Mouse (Mus musculus): ENCODE results near the gene Usp50. TPM values are rescaled to one million over a fixed set of nuclear protein-coding genes. Genes with fewer than 3 reads are reported as not detected.

Gene Usp50
- polyA plus RNA-seq, 1 experiment from 2014 or later, result 3.6 TPM

- H3K9me3 ChIP-seq (ENCODE audit: low read depth, low read length), result no peaks in the 10 kb centered on the region
- no peak overlapping the region for H3K9ac ChIP-seq
- no peak overlapping the region for H3K4me3 ChIP-seq (ENCODE audit: low read depth, low read length)
- H3K27me3 ChIP-seq (ENCODE audit: insufficient read depth, low read length), result no peaks in the 10 kb centered on the region
- peaks cover 93% of the 10 kb centered on the region for H3K36me3 ChIP-seq (ENCODE audit: insufficient read depth)
- H3K27ac ChIP-seq (ENCODE audit: low read depth), result no peak overlapping the region
- DNase-seq, result no peak
- no peak overlapping the region for H3K4me2 ChIP-seq
- WGBS, result 94% methylated on average over 6 of the region's 6 CpGs
- no peaks in the 10 kb centered on the region for H3K4me1 ChIP-seq (ENCODE audit: insufficient read depth)
- no peak for TF ChIP-seq CTCF (IDR thresholded peaks at IDR 0.05; ENCODE audit: low read depth)
- no peak for ATAC-seq (ENCODE audit: insufficient read depth)
Measured at GRCm38 (mm10) chr2:126755664-126756063, 27.6 kb downstream of the Usp50 start.

- WGBS, result 73% methylated on average over 5 of the region's 5 CpGs
- ATAC-seq (ENCODE audit: insufficient read depth) (no peak), DNase-seq (no peak)
- Histone ChIP-seq H3K9me3 (ENCODE audit: low read depth, low read length) (no peaks in the 10 kb centered on the region), H3K27me3 (ENCODE audit: insufficient read depth, low read length) (no peaks in the 10 kb centered on the region), H3K27ac (ENCODE audit: low read depth) (no peak overlapping the region), H3K4me3 (ENCODE audit: low read depth, low read length) (no peak overlapping the region), H3K4me1 (ENCODE audit: insufficient read depth) (no peaks in the 10 kb centered on the region), H3K4me2 (no peak overlapping the region), H3K36me3 (ENCODE audit: insufficient read depth) (peaks cover 70% of the 10 kb centered on the region), H3K9ac (no peak overlapping the region)
- no peak for TF ChIP-seq CTCF (IDR thresholded peaks at IDR 0.05; ENCODE audit: low read depth)
Measured at GRCm38 (mm10) chr2:126743389-126743788, 39.9 kb downstream of the Usp50 start.

- H3K4me1 ChIP-seq (ENCODE audit: insufficient read depth), result no peaks in the 10 kb centered on the region
- H3K27me3 ChIP-seq (ENCODE audit: insufficient read depth, low read length), result no peaks in the 10 kb centered on the region
- H3K4me3 ChIP-seq (ENCODE audit: low read depth, low read length), result no peak overlapping the region
- no peak overlapping the region for H3K4me2 ChIP-seq
- H3K36me3 ChIP-seq (ENCODE audit: insufficient read depth), result peaks cover 67% of the 10 kb centered on the region
- TF ChIP-seq CTCF (IDR thresholded peaks at IDR 0.05; ENCODE audit: low read depth), result no peak
- DNase-seq (no peak), ATAC-seq (ENCODE audit: insufficient read depth) (no peak)
- WGBS, result 76% methylated on average over 2 of the region's 2 CpGs
- H3K9ac ChIP-seq, result no peak overlapping the region
- H3K27ac ChIP-seq (ENCODE audit: low read depth), result no peak overlapping the region
- no peaks in the 10 kb centered on the region for H3K9me3 ChIP-seq (ENCODE audit: low read depth, low read length)
Measured at GRCm38 (mm10) chr2:126740314-126740713, 43.0 kb downstream of the Usp50 start.

- Histone ChIP-seq H3K9me3 (ENCODE audit: low read depth, low read length) (no peaks in the 10 kb centered on the region), H3K36me3 (ENCODE audit: insufficient read depth) (peaks cover 74% of the 10 kb centered on the region), H3K4me2 (no peak overlapping the region), H3K27ac (ENCODE audit: low read depth) (no peak overlapping the region), H3K27me3 (ENCODE audit: insufficient read depth, low read length) (no peaks in the 10 kb centered on the region), H3K4me1 (ENCODE audit: insufficient read depth) (no peaks in the 10 kb centered on the region), H3K9ac (no peak overlapping the region), H3K4me3 (ENCODE audit: low read depth, low read length) (no peak overlapping the region)
- TF ChIP-seq CTCF (IDR thresholded peaks at IDR 0.05; ENCODE audit: low read depth), result no peak
- 80% methylated on average over 6 of the region's 6 CpGs for WGBS
- DNase-seq (no peak), ATAC-seq (ENCODE audit: insufficient read depth) (no peak)
Measured at GRCm38 (mm10) chr2:126735339-126736073, 47.8 kb downstream of the Usp50 start.

GRCm38 (mm10) chr2:126730502-126730901, 52.8 kb downstream of the Usp50 start:
- H3K4me1 ChIP-seq (ENCODE audit: insufficient read depth), result no peaks in the 10 kb centered on the region
- 78% methylated on average over 2 of the region's 2 CpGs for WGBS
- H3K9me3 ChIP-seq (ENCODE audit: low read depth, low read length), result no peaks in the 10 kb centered on the region
- peaks cover 70% of the 10 kb centered on the region for H3K36me3 ChIP-seq (ENCODE audit: insufficient read depth)
- H3K4me3 ChIP-seq (ENCODE audit: low read depth, low read length), result no peak overlapping the region
- ATAC-seq (ENCODE audit: insufficient read depth), result no peak
- no peak overlapping the region for H3K4me2 ChIP-seq
- no peak for TF ChIP-seq CTCF (IDR thresholded peaks at IDR 0.05; ENCODE audit: low read depth)
- no peak for DNase-seq
- no peak overlapping the region for H3K27ac ChIP-seq (ENCODE audit: low read depth)
- H3K27me3 ChIP-seq (ENCODE audit: insufficient read depth, low read length), result no peaks in the 10 kb centered on the region
- no peak overlapping the region for H3K9ac ChIP-seq

- Histone ChIP-seq H3K9me3 (ENCODE audit: low read depth, low read length) (no peaks in the 10 kb centered on the region), H3K9ac (no peak overlapping the region), H3K4me3 (ENCODE audit: low read depth, low read length) (no peak overlapping the region), H3K4me1 (ENCODE audit: insufficient read depth) (no peaks in the 10 kb centered on the region), H3K4me2 (no peak overlapping the region), H3K36me3 (ENCODE audit: insufficient read depth) (peaks cover 61% of the 10 kb centered on the region), H3K27me3 (ENCODE audit: insufficient read depth, low read length) (no peaks in the 10 kb centered on the region), H3K27ac (ENCODE audit: low read depth) (no peak overlapping the region)
- 96% methylated on average over 4 of the region's 4 CpGs for WGBS
- no peak for DNase-seq
- no peak for TF ChIP-seq CTCF (IDR thresholded peaks at IDR 0.05; ENCODE audit: low read depth)
- no peak for ATAC-seq (ENCODE audit: insufficient read depth)
Measured at GRCm38 (mm10) chr2:126729207-126729606, 54.1 kb downstream of the Usp50 start.

GRCm38 (mm10) chr2:126712950-126713349, 70.3 kb downstream of the Usp50 start:
- H3K4me3 ChIP-seq (ENCODE audit: low read depth, low read length), result no peak overlapping the region
- H3K4me1 ChIP-seq (ENCODE audit: insufficient read depth), result 0 out of 2 replicates have a peak, but pooled peaks cover 2% of the 10 kb centered on the region
- H3K4me2 ChIP-seq, result no peak overlapping the region
- no peak for ATAC-seq (ENCODE audit: insufficient read depth)
- H3K9me3 ChIP-seq (ENCODE audit: low read depth, low read length), result no peaks in the 10 kb centered on the region
- DNase-seq, result no peak
- no peaks in the 10 kb centered on the region for H3K27me3 ChIP-seq (ENCODE audit: insufficient read depth, low read length)
- TF ChIP-seq CTCF (IDR thresholded peaks at IDR 0.05; ENCODE audit: low read depth), result no peak
- no peak overlapping the region for H3K27ac ChIP-seq (ENCODE audit: low read depth)
- no peak overlapping the region for H3K9ac ChIP-seq
- 0 out of 2 replicates have a peak, but pooled peaks cover 6% of the 10 kb centered on the region for H3K36me3 ChIP-seq (ENCODE audit: insufficient read depth)

All from lung, embryonic 14.5 days (tissue).